Mouse (Mus musculus) myocyte (in vitro differentiated cells): ENCODE results near the gene Bub1.

Experiments used
- CEBPB ChIP-seq: IDR thresholded peaks from 2 replicates; pipeline ENCODE4 v1.6.1; 2011; ENCODE audit warnings: mild to moderate bottlenecking, moderate library complexity; ENCODE audit not compliant: poor library complexity, insufficient read depth, severe bottlenecking
- E2F4 ChIP-seq: IDR thresholded peaks from one replicate; pipeline ENCODE4 v1.6.1; 2011; ENCODE audit warnings: mild to moderate bottlenecking, control low read depth, moderate library complexity; ENCODE audit not compliant: insufficient read depth
- MAX ChIP-seq: IDR thresholded peaks from one replicate; pipeline ENCODE4 v1.6.1; 2011; ENCODE audit warnings: low read depth, mild to moderate bottlenecking, control low read depth
- MYOD1 ChIP-seq, 3 experiments: IDR thresholded peaks; one replicate each; pipeline ENCODE4 v1.6.1; 2011; ENCODE audit warnings: control low read depth in 2 of 3, low read depth in 2 of 3, mild to moderate bottlenecking in 2 of 3, moderate library complexity in 1 of 3; ENCODE audit not compliant: insufficient read length in 2 of 3, control insufficient read depth in 1 of 3
- MYOG ChIP-seq, 3 experiments: IDR thresholded peaks; one replicate each; pipeline ENCODE4 v1.6.1; 2011; ENCODE audit warnings: control low read depth in 2 of 3, low read depth in 2 of 3, mild to moderate bottlenecking in 2 of 3; ENCODE audit not compliant: insufficient read length in 2 of 3, control insufficient read depth in 1 of 3, insufficient read depth in 1 of 3
- POLR2A ChIP-seq: IDR thresholded peaks from one replicate; pipeline ENCODE4 v1.6.1; 2011; ENCODE audit warnings: low read depth, mild to moderate bottlenecking, control low read depth, moderate library complexity; ENCODE audit not compliant: insufficient read length
- POLR2AphosphoS2 ChIP-seq: IDR thresholded peaks from one replicate; pipeline ENCODE4 v1.6.1; 2011; ENCODE audit warnings: low read depth, control low read depth; ENCODE audit not compliant: insufficient read length
- REST ChIP-seq: IDR thresholded peaks from one replicate; pipeline ENCODE4 v1.6.1; 2011; ENCODE audit warnings: mild to moderate bottlenecking, control low read depth, moderate library complexity; ENCODE audit not compliant: insufficient read depth, insufficient read length
- SRF ChIP-seq: IDR thresholded peaks from one replicate; pipeline ENCODE4 v1.6.1; 2011; ENCODE audit warnings: low read depth; ENCODE audit not compliant: control insufficient read depth, insufficient read length
- TCF12 ChIP-seq: IDR thresholded peaks from one replicate; pipeline ENCODE4 v1.6.1; 2011; ENCODE audit warnings: mild to moderate bottlenecking, control low read depth; ENCODE audit not compliant: poor library complexity, insufficient read depth, severe bottlenecking
- TCF3 ChIP-seq: IDR thresholded peaks from one replicate; pipeline ENCODE4 v1.6.1; 2011; ENCODE audit warnings: low read depth, control low read depth; ENCODE audit not compliant: insufficient read length
- USF1 ChIP-seq: IDR thresholded peaks from one replicate; pipeline ENCODE4 v1.6.1; 2011; ENCODE audit warnings: low read depth, mild to moderate bottlenecking, control low read depth, moderate library complexity

DNA sequence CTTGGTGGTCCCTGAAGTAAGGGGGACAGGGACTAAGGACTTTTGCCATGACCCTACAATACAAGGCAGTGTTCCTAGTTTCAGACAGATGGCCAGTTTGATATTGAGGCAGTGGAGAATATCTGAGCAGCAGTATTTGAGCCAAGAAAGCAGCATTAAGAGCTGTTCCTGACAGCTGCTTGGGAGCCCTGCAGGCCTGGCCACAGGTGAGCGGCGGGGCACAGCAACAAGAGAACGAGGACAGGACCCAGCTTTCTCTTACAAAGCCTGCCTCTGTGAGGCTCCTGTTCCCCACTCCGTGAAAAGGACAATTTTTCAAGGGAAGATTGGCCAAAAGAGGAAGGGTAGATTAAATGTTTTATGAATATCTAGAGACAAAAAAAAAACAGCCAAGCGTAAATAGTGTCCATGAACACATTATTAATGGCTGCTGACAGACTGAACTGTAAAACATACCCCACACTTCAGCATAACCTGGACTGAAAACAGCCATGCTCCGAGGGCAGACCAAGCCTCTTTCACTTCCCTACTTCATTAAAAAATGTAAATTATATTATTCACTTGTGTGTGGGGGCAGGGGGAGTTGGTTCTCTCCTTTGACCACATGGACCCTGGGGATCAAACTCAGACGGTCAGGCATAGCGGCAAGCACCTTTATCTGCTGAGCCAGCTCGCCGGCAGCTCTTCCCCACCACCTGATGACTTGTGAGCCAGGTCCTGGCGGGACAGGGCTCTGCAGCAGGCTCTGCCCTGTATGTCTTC lies 79.6 kb downstream of the Bub1 start:
- TF ChIP-seq POLR2A (no peak), E2F4 (no peak), CEBPB (no peak), USF1 (no peak), MYOG (IDR thresholded peaks at IDR 0.05; ENCODE audit: control insufficient read depth in 1 of 3, insufficient read depth in 1 of 3, insufficient read length in 2 of 3, low read depth in 2 of 3) (no peak), MAX (no peak), TCF3 (no peak), TCF12 (no peak), POLR2AphosphoS2 (no peak), MYOD1 (IDR thresholded peaks at IDR 0.05; ENCODE audit: control insufficient read depth in 1 of 3, insufficient read length in 2 of 3, low read depth in 2 of 3) (no peak), SRF (no peak), REST (no peak)
